Mouse (Mus musculus) stomach, embryonic 15.5 days (tissue): Measurements from ENCODE around the gene Tmem145. TPM values are rescaled to one million over a fixed set of nuclear protein-coding genes. Genes with fewer than 3 reads are reported as not detected.
"Not testable (repeated sequence)": the region's sequence is repeated elsewhere in the genome, so short reads cannot be mapped to it uniquely, and the experiment has no call there.

Source experiments
- ATAC-seq: fragments of 200-750 bp; cut with Nextera tagmentation; 2 replicates; pipeline ENCODE4 v1.8.0; 2017; ENCODE audit warnings: low read depth, moderate number of reproducible peaks, moderate TSS enrichment; ENCODE audit not compliant: insufficient read depth, low FRiP score
- H3K27ac ChIP-seq: fragments of 300-500 bp; sonication (generic); 2 replicates; pipeline ENCODE4 v1.5.1; 2015; ENCODE audit warnings: mild to moderate bottlenecking, inconsistent platforms
- H3K27me3 ChIP-seq: fragments of 300-500 bp; sonication (generic); replicated peaks from 2 replicates; pipeline ENCODE4 v1.6.1; 2015; ENCODE audit warnings: inconsistent platforms
- H3K36me3 ChIP-seq: fragments of 300-500 bp; sonication (generic); 2 replicates; pipeline ENCODE4 v1.6.1; 2015; ENCODE audit warnings: inconsistent platforms
- H3K4me1 ChIP-seq: fragments of 300-500 bp; sonication (generic); 2 replicates; pipeline ENCODE4 v1.6.1; 2015; ENCODE audit warnings: inconsistent platforms
- H3K4me2 ChIP-seq: fragments of 300-500 bp; sonication (generic); 2 replicates; pipeline ENCODE4 v1.6.1; 2015; ENCODE audit warnings: mild to moderate bottlenecking, inconsistent platforms
- H3K4me3 ChIP-seq: fragments of 300-500 bp; sonication (generic); replicated peaks from 2 replicates; pipeline ENCODE4 v1.5.1; 2015; ENCODE audit warnings: inconsistent platforms
- H3K9ac ChIP-seq: fragments of 300-500 bp; sonication (generic); 2 replicates; pipeline ENCODE4 v1.6.1; 2015; ENCODE audit warnings: inconsistent platforms
- H3K9me3 ChIP-seq: fragments of 300-500 bp; sonication (generic); 2 replicates; pipeline ENCODE4 v1.6.1; 2016; ENCODE audit warnings: inconsistent platforms
- WGBS: fragments of 180-500 bp; shearing (Covaris S2); methylation state at CpG from one replicate; pipeline ENCODE4 v1.1.7; 2015; 5-methylcytosine and 5-hydroxymethylcytosine counted together
- polyA plus RNA-seq: library from polyadenylated mRNA; unstranded; fragments of >200 nt; fragmentation: Nextera tagmentation; extraction: Ambion mirVana; gene quantifications from 2 replicates; pipeline ENCODE4 v1.2.1, GENCODE M21; 2015

The Tmem145 gene
- polyA plus RNA-seq, 1 experiment from 2014 or later, result 1.6 TPM

GRCm38 (mm10) chr7:25315306-25316041, 9.6 kb downstream of the Tmem145 start:
- peak overlapping the region; percentile 87 for H3K4me2 ChIP-seq
- no peaks in the 10 kb centered on the region for H3K9me3 ChIP-seq
- H3K36me3 ChIP-seq, result no peaks in the 10 kb centered on the region
- H3K4me1 ChIP-seq, result peaks cover 31% of the 10 kb centered on the region
- ATAC-seq, result no peak
- 2% methylated on average over 69 of the region's 69 CpGs for WGBS
- H3K27ac ChIP-seq, result no peak overlapping the region
- H3K4me3 ChIP-seq, result peak overlapping the region; percentile 67
- H3K9ac ChIP-seq, result no peak overlapping the region
- H3K27me3 ChIP-seq, result peaks cover 51% of the 10 kb centered on the region

DNA sequence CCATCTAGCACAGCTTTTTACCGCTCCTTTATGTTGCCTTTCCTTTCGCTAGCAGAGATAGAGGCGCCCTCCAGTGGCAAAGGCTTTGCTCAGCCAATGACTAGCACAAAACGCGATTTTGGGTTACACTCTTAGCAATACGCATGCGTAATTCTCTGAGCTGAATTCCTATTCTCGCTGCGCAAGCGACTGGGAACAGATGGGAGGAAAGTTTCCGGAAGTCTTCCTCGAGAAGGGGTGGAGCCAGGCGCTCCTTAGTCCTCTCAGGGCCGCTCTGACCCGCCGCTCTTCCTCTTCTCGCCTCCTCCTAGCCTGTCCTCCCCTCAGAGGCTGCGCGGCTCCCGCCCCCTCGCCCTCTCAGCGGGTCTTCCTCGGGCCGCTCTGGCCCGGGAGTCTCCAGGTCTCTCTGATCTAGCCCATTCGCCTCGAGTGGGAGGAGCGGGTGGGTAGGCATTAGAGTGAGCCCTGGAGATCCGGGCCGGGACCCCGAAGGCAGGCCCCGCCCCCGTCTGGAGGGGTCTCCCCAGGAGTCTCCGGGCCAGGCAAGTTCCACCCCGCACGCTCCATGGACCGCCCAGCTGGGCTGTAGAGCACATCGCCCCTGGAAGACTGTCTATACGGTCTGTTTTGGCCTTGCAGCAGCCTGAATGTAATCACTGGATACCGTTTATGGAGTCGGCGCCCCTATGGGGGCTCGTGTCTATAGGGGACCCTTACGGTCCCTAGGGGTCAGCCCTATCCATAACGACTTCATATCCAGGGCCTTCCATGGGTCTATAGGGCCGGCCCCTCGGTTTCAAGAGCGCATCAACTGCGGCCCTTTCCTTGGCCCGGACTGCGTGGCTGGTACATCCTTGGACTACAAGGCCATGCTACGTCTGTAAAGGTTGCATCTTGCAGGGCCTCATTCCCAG, 10.9 kb downstream of the Tmem145 start, which contains the start of gene Megf8:
Gene Megf8, plus strand, starts transcription at position 633 of the 914 bp plus-strand sequence.
- H3K27ac ChIP-seq, result peak within 1 kb of the TSS; percentile 87
- peaks cover 42% of the 10 kb centered on the region for H3K27me3 ChIP-seq
- peak within 1 kb of the TSS; percentile 67 for H3K4me3 ChIP-seq
- H3K4me2 ChIP-seq, result peak within 1 kb of the TSS; percentile 98
- H3K4me1 ChIP-seq, result peaks cover 36% of the 10 kb centered on the region
- no peaks in the 10 kb centered on the region for H3K36me3 ChIP-seq
- under 1% methylated on average over 52 of the region's 52 CpGs for WGBS
- peak; percentile 97 for ATAC-seq
- H3K9me3 ChIP-seq, result no peaks in the 10 kb centered on the region
- H3K9ac ChIP-seq, result peak within 1 kb of the TSS; percentile 65

- peak overlapping the region; percentile 98 for H3K4me2 ChIP-seq
- ATAC-seq, result no peak
- peaks cover 35% of the 10 kb centered on the region for H3K27me3 ChIP-seq
- WGBS, result 10% methylated on average over 21 of the region's 21 CpGs
- H3K36me3 ChIP-seq, result no peaks in the 10 kb centered on the region
- H3K4me3 ChIP-seq, result peak overlapping the region; percentile 67
- peak overlapping the region; percentile 87 for H3K27ac ChIP-seq
- H3K9ac ChIP-seq, result peak overlapping the region; percentile 65
- H3K9me3 ChIP-seq, result no peaks in the 10 kb centered on the region
- peaks cover 41% of the 10 kb centered on the region for H3K4me1 ChIP-seq
Measured at GRCm38 (mm10) chr7:25317446-25317999, 11.6 kb downstream of the Tmem145 start.

DNA sequence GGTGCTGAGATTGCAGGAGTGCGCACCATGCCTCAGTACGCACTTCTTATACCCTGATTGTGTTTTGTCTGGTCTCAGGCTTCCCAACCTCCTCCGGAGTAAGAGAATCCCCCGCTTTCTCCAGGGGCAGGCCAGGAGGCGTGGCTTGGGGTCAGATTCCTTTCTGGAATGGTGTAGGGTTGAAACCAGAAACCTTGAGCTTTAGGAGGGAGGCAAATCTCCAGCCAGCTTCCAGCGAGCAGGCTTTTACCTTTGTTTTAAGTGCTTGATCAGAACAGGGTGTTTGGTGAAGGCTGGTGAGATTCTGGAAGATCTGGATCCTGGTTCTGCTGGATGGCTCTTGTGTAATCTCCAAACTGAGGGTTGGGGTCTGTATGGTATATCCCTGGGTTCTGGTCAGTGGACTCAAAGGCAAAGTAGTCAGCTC, 16.2 kb downstream of the Tmem145 start:
- Histone ChIP-seq H3K9ac (no peak overlapping the region), H3K4me1 (peaks cover 19% of the 10 kb centered on the region), H3K4me3 (peak overlapping the region; percentile 16; the same call in 1 of the 2 replicates), H3K4me2 (peak overlapping the region; percentile 24), H3K27me3 (no peaks in the 10 kb centered on the region), H3K36me3 (no peaks in the 10 kb centered on the region), H3K27ac (peak overlapping the region; percentile 86), H3K9me3 (no peaks in the 10 kb centered on the region)
- peak; percentile 75 for ATAC-seq
- WGBS, result 15% methylated on average over 6 of the region's 6 CpGs

DNA sequence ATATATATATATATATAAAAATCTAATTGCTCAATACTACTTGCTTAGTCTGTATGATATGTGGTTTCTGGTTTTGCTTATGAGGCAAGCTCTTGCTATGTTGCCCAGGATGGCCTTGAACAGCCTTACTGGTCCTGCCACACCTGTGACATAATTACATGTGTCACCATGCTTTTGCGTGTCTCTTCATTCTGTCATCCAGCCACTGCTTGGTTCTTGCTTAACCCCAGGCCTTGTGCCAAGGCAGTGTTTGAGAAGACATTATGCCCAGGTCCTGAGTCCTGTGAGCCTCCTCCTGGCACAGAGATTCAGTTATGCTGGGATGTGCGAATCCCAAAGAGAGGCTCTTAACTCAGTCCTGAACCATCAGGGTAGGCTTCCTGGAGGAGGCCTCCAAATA, 17.3 kb downstream of the Tmem145 start:
- H3K36me3 ChIP-seq, result no peaks in the 10 kb centered on the region
- no peaks in the 10 kb centered on the region for H3K9me3 ChIP-seq
- H3K4me2 ChIP-seq, result no peak overlapping the region
- H3K27me3 ChIP-seq, result no peaks in the 10 kb centered on the region
- H3K4me1 ChIP-seq, result peaks cover 10% of the 10 kb centered on the region
- no peak for ATAC-seq
- 86% methylated on average over 2 of the region's 2 CpGs for WGBS
- no peak overlapping the region for H3K27ac ChIP-seq
- H3K4me3 ChIP-seq, result no peak overlapping the region
- H3K9ac ChIP-seq, result no peak overlapping the region

GRCm38 (mm10) chr7:25325431-25325830, 19.5 kb downstream of the Tmem145 start:
- WGBS, result 83% methylated on average over 6 of the region's 6 CpGs
- not testable (repeated sequence) for ATAC-seq

GRCm38 (mm10) chr7:25326233-25326632, 20.3 kb downstream of the Tmem145 start:
- Histone ChIP-seq H3K27me3 (no peaks in the 10 kb centered on the region), H3K4me1 (peaks cover 10% of the 10 kb centered on the region), H3K9ac (no peak overlapping the region), H3K4me3 (no peak overlapping the region), H3K27ac (no peak overlapping the region), H3K9me3 (no peaks in the 10 kb centered on the region), H3K36me3 (0 out of 2 replicates have a peak, but pooled peaks cover 4% of the 10 kb centered on the region), H3K4me2 (no peak overlapping the region)
- ATAC-seq, result no peak
- WGBS, result 82% methylated on average over 8 of the region's 8 CpGs

More at GRCm38 (mm10) chr7:25325431-25325830, 19.5 kb downstream of the Tmem145 start:
- H3K4me2 ChIP-seq, H3K27me3 ChIP-seq, H3K9me3 ChIP-seq, H3K36me3 ChIP-seq, H3K27ac ChIP-seq, H3K9ac ChIP-seq, H3K4me1 ChIP-seq, H3K4me3 ChIP-seq: not testable (repeated sequence)

DNA sequence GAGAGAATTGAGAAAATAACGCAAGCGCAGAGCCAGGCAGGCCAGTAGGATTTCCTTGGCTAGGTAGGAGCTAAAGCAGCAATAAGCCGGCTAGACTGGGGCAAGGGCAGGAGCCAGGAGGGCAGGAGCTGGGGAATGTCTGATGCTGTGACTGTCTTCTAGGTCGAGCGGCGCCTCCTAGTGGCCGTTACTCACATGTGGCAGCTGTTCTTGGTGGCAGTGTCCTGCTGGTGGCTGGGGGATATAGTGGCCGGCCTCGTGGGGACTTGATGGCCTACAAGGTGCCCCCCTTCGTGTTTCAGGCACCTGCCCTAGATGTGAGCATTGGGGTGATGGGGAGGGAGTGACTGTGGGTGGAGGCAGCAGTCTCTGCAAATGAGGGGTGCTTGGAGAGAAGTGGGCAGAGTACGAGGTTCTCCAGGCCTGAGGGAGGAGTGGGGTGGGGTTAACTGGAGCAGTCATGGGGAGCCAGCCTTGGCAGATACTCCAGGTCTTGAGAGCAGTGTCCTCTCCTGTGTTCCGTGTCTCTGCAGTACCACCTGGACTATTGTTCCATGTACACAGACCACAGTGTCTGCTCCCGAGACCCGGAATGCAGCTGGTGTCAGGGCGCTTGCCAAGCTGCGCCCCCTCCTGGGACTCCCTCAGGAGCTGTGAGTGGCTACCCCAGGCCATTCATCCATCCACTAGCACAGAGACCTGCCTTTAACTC, 27.8 kb downstream of the Tmem145 start:
- WGBS, result 47% methylated on average over 16 of the region's 16 CpGs
- peaks cover 15% of the 10 kb centered on the region for H3K36me3 ChIP-seq
- ATAC-seq, result 0 out of 2 replicates have a peak, but pooled peaks have one; percentile 37

GRCm38 (mm10) chr7:25334472-25334871, 28.6 kb downstream of the Tmem145 start:
- no peak overlapping the region for H3K4me2 ChIP-seq
- H3K9me3 ChIP-seq, result no peaks in the 10 kb centered on the region
- peaks cover 15% of the 10 kb centered on the region for H3K36me3 ChIP-seq
- no peak overlapping the region for H3K27ac ChIP-seq
- ATAC-seq, result no peak
- WGBS, result 80% methylated on average over 11 of the region's 12 CpGs
- H3K4me3 ChIP-seq, result no peak overlapping the region
- no peaks in the 10 kb centered on the region for H3K4me1 ChIP-seq
- no peak overlapping the region for H3K9ac ChIP-seq
- H3K27me3 ChIP-seq, result no peaks in the 10 kb centered on the region

More for the DNA sequence above, 27.8 kb downstream of the Tmem145 start:
- H3K4me1 ChIP-seq, result no peaks in the 10 kb centered on the region
- H3K27me3 ChIP-seq, result no peaks in the 10 kb centered on the region
- no peaks in the 10 kb centered on the region for H3K9me3 ChIP-seq
- no peak overlapping the region for H3K4me3 ChIP-seq
- no peak overlapping the region for H3K27ac ChIP-seq
- H3K4me2 ChIP-seq, result no peak overlapping the region
- H3K9ac ChIP-seq, result no peak overlapping the region

DNA sequence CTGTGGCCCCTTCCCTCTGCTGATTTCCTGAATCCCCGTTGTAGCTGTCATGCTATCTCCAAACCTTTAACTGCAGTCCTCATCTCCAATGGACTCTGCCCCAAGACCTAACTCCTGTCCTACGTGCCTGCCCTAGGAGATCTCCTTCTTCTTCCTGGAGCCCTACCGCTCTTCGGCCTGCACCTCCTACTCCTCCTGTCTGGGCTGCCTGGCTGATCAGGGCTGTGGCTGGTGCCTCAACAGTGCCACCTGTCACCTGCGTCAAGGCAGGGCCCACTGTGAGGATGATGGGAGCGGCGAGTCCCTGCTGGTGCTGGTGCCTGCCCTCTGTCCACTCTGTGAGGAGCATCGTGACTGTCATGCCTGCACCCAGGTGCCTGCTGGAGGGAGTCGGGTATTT, 33.4 kb downstream of the Tmem145 start:
- no peak for ATAC-seq
- WGBS, result 87% methylated on average over 9 of the region's 9 CpGs
- H3K4me1 ChIP-seq, result no peaks in the 10 kb centered on the region
- H3K36me3 ChIP-seq, result peaks cover 20% of the 10 kb centered on the region
- no peaks in the 10 kb centered on the region for H3K27me3 ChIP-seq
- H3K4me3 ChIP-seq, result no peak overlapping the region
- H3K27ac ChIP-seq, result no peak overlapping the region
- no peaks in the 10 kb centered on the region for H3K9me3 ChIP-seq
- no peak overlapping the region for H3K4me2 ChIP-seq
- H3K9ac ChIP-seq, result no peak overlapping the region
